Mouse (Mus musculus): Measurements from ENCODE around the gene Nup205.

Nup205 gene

DNA sequence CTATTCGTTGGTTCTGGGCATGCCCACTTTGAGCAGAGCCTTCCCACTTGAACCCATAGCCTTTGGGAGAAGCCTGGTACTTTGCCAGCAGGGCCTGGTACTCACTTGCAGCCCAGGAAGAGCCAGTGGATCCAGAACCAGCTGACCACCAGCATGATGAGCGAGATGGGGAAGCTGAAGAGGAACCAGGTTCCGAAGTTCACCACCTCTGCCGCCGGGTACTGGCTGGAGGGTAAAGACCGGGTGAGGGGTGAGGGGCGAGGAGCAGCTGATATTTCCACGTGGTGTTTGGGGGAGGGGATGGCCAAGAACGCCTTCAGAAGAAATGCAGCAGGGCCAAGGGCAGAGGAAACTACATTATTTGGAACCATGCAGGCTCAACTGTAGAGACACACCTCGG is 102.1 kb downstream of the Nup205 start:
- DNase-seq (ENCODE audit: extremely low read depth, low read depth): no peak

DNA sequence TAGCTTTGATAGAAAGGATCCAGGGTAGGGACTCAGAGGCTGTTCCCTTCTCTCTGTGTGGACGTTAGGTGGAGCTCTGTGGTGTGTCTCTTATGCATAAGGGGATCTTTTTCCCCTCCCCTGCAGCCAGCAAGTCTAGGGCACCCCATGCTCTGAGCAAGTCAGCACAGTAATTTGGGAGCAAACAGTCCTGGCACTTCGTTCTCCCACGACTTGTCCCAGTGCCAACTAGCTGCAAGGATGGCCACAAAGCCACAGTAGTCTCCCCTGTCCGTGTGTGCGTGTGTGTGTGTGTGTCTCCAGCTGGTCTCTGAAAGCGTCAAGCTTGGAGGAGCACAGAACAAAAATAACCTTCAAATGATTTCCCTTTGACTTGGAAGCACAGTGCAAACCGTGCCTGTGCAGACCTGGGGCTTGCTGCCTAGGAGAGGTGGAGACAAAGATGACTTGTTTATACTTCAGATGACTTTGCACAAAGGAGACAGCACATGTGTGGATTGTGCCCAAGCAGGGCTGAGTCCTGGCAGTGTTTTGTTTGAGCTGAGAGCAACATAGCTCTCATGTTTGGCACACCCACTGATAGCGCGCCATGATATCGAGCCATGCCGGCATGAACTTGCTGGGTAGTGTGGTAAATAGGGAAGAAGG is 111.0 kb downstream of the Nup205 start:
- no peak for DNase-seq (ENCODE audit: extremely low read depth, low read depth)

DNA sequence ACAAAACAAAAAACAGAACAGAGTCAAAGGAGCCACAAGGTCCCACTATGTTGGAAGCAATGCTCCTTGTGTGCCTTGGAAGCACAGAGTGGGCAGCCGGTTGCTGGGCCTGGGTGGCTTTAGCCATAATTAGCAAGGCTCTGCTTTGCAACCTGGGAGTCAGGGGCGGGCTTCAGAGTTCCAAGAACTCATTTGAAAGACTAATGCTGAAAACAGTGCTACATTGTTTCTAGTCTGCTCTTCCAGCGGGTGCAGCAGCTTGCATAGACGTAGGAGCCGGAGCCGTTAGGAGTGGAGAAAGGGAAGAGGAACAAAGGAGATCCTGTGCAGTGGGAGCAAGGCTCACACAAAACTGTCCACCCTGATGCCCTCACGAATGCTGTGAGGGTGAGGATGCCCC is 111.7 kb downstream of the Nup205 start:
- DNase-seq (ENCODE audit: extremely low read depth, low read depth): no peak

DNA sequence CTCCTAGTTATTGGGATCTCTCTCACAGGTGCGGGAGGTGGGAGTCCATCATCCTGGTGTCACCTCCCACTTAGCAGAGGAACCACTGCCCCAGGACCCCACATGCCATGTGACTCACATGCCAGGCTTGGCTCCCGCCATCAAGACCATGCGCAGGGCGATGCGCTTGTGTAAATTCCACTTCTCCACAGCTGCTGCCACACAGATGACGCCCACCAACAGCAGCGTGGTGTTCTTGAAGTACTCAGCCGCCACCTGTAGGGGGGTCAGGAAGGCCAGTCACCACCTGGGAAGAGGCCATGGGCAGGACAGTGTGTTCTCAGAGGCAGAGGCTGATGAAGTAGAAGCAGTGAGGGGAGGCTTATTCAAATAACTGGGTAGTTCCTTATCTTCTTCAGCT is 112.5 kb downstream of the Nup205 start:
- DNase-seq (ENCODE audit: extremely low read depth, low read depth): no peak

DNA sequence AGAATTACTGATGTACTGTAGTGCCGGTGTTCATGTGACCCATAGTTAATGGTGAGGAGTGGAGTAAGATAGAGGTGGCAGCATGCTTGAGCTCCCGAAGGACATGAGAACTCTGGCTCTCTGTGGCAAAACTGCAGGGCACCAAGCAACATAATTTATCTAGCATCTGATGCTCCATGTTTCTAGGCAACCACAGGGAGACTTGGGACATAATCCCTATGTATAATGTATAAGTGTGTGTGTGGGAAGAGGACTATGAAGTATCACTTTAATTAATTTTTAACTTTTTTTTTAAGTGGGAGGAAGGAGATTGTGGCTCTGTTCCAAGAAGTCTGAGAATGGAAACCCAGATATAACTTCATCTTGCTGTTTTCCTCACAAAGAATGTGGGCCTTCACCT is 117.7 kb downstream of the Nup205 start:
- no peak for DNase-seq (ENCODE audit: extremely low read depth, low read depth)

DNA sequence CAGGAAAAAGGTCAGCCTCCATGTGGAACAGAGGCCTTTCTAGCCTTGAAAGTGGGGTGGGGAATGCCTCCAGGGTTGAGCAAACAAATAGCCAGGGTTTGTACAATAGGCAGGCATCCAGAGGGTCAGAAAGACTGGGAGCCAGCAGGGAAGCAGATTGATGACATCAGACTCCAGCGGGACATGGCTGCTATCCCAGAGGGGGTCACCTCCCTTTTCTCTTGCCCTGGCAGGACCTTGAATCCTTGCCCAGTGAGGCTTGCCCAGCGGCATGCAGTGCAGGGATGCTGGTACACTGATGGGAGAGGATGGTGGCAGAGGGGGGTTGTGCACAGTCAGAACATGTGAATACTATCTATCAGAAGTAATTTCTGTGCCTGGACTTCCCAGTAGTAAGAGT is 119.8 kb downstream of the Nup205 start:
- DNase-seq (ENCODE audit: extremely low read depth, low read depth): no peak

Measured in MEL-GATA-1-ER (cell line).